Mouse (Mus musculus) left cerebral cortex, postnatal 36 days (tissue): ENCODE data around the gene Ncaph. TPM values are rescaled to one million over a fixed set of nuclear protein-coding genes. Genes with fewer than 3 reads are reported as not detected.
"Not testable (repeated sequence)": the region's sequence is repeated elsewhere in the genome, so short reads cannot be mapped to it uniquely, and the experiment has no call there.

Source experiments
- DNase-seq, 2 experiments: peaks; one replicate each; pipeline ENCODE4 v3.0.0; 2021 to 2022; ENCODE audit warnings: low spot score in 2 of 2, mixed read lengths in 1 of 2
- intact Hi-C: fragments of 180-260 bp; cut with DNase I; formaldehyde crosslinking; loops from one replicate; pipeline ENCODE4 v1.15.1; 2025
- total RNA-seq, 2 experiments: library from RNA; stranded (reverse); gene quantifications; 2 replicates each; pipeline ENCODE4 v1.2.3; 2021

The Ncaph gene
- total RNA-seq, 2 experiments from 2014 or later: 1.8 to 1.9 TPM

DNA sequence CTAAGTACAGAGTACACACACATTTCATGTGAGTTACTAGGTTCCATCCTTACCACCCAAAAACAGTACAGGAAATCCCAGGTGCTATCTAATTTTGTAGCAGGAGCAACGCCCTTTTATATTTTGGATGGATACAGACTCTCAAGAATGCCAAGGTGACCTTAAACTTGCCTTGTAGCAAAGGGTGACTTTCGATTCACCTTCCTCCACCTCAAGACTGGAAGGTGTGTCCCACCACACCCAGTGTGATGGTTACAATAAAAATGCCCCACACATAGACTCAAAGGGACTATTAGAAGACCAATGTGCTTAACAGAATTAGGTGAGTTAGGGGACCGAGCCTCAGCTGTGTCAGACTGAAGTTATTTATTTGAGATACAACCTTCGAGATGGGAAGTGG lies 24.8 kb downstream of the Ncaph start:
- intact Hi-C loops: no loop called here
- no peak for DNase-seq

DNA sequence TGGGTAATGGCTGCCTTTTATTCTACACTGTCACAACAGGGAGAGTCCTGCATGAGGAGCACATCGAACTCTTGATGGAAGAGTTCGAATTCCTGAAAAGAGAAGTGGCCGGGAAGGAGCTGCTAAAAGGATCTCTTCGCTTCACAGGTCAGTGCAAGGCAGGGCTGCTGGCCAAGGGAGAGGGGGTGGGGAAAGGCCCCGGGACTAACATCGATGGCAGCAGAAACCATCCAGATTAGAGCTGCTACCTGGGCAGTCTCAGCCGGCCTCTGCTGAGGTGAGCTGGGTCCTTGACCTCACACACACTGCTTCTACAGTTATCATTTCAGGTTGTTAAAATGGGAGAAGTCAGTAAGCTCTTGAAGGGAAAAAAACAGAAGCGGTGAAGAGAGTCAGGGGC lies 41.8 kb downstream of the Ncaph start:
- intact Hi-C loops: no loop called here
- DNase-seq: no peak

GRCm38 (mm10) chr2:127090151-127090550 lies 43.6 kb downstream of the Ncaph start:
- DNase-seq, intact Hi-C loops: not testable (repeated sequence)

GRCm38 (mm10) chr2:127086235-127086634 lies 47.5 kb downstream of the Ncaph start:
- DNase-seq: no peak
- intact Hi-C loops: no loop called here

DNA sequence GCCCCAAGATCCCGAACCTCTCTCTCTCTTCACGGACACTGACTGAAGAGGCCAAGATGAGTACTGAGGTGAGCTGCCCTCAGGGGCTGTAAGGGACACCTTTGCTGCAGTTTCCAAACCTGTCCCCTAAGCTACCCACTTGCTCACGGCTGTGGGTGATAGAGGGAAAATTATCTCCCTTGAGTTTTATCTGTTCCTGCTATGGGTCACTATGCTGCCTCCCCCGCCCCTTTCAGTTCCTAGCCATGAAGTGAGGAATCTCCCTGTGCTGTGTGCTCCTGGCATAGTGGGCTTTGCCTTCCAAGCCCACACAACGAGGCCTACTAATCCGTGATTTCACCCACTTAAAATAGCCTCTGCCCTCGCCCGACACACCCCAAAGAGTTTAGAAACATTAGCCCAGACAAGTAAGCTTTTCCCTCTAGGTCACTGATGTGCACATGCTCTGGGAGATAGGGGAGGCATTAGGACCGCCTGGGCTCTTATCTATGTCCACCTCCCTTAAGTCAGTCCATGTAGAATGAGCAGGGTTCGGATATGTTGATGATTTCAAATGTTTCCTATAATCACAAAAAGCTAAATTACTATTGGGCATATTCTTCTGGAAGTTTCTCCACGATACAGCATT lies 53.0 kb downstream of the Ncaph start:
- intact Hi-C loops: no loop called here

DNA sequence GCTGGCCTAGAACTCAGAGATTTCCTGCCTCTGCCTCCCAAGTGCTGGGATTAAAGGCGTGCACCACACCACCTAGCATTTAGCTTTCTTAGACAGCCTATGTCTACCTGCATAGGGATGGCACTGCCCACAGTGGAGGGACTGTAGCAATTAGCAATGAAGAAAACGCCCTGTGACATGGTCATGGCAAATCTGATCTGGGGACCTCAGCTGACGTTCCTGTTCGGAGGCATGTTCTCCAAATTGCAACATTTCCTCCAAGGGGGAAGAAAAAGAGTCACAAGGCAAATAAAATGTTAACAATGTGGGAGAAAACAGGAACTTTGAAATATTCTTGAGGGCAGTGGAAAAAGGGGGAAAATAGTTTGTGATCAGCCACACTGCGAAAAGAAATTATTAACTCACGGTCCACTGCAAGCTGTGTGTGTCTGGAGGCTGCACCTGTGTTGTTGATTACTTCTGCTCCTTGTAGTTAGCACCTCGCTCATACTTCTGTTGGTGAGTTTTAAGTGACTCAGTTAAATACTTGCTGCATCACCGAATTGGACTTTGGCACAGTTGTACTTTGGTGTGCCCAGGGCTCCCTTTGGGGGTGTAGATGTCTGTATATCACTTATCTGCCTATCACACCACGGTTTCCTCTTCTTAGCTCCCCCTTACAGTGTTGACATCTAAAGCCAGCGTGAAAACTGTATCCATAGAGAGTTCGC lies 53.7 kb downstream of the Ncaph start:
- no peak for DNase-seq
- intact Hi-C loops: no loop called here

More for the DNA sequence above, 53.0 kb downstream of the Ncaph start:
- no peak for DNase-seq

DNA sequence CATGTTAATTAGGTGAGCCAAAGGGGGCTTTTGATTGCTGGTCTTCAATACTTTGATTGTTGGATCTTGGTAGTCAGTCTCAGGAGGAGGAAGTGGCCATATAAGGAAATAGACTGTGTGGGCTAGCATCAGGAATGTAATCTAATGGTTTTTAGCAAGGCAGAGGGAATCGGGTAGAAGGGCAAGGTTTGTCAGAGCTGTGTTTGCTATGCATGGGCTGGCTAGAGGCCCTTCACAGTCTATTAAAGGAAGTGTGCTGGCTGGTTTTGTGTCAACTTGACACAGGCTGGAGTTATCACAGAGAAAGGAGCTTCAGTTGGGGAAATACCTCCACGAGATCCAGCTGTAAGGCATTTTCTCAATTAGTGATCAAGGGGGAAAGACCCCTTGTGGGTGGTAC lies 54.7 kb downstream of the Ncaph start:
- intact Hi-C loops, DNase-seq: not testable (repeated sequence)

DNA sequence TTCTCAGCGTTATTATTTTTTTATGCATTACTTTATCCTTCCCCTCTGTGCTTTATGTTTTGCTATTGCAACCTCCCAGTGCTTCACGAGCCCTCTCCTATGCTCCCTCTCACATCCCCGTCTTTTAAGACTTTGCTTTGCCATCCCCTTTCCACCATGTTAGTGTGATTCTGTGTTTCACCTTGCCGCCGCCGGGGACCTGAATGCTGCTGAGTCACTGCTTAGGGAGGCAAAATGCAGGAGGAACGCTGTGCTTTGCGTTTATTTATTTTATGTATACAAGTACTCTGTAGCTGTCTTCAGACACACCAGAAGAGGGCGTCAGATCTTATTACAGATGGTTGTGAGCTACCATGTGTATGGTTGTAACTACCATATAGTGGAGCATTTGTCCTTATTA lies 56.1 kb downstream of the Ncaph start:
- intact Hi-C loops: no loop called here
- no peak for DNase-seq

DNA sequence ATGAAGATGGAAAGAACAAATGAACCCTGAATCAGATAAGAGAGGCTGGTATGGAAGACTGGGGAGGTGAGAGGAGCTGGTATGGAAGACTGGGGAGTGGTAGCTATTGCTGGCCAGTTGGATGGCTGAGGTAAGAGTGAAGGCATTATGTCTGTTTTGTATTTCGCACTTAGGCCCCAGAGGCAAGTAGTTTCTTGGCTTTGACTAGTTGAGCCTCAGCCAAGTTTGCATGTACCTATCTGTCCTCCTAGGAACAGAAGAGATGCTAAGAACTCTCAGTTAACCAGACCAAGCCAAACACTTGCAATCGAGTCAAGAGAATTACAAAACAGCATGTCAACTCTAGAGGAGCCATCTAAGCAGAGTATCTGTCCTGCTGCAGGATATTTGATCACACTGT lies 59.6 kb downstream of the Ncaph start:
- DNase-seq: no peak
- intact Hi-C loops: no loop called here

DNA sequence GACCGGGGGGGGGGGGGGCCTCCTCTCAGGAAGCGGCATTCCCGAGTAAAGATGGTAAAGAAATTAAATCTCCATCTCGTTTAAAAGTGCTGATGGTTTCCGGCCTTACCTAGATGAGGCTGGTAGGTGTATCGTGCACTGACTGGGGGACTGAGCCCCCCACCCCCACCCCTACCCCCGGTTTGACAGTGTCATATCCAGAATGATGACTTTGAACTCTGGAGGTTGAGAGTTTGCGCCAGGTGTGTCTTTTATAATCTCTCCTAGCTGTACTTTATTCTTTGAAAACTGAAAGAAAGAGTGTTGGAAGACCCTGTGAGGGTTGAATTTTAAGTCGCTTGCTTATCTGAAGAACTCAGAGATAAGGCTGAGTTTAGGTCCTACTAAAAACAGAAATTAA lies 62.9 kb downstream of the Ncaph start:
- no peak for DNase-seq
- intact Hi-C loops: no loop called here

- intact Hi-C loops: no loop called here
- DNase-seq: peak; percentile 81 to 86
Observed at GRCm38 (mm10) chr2:127070435-127070841, 63.3 kb downstream of the Ncaph start, which contains the start of gene Blvra. Gene Blvra, plus strand, starts transcription at chr2:127070665.

DNA sequence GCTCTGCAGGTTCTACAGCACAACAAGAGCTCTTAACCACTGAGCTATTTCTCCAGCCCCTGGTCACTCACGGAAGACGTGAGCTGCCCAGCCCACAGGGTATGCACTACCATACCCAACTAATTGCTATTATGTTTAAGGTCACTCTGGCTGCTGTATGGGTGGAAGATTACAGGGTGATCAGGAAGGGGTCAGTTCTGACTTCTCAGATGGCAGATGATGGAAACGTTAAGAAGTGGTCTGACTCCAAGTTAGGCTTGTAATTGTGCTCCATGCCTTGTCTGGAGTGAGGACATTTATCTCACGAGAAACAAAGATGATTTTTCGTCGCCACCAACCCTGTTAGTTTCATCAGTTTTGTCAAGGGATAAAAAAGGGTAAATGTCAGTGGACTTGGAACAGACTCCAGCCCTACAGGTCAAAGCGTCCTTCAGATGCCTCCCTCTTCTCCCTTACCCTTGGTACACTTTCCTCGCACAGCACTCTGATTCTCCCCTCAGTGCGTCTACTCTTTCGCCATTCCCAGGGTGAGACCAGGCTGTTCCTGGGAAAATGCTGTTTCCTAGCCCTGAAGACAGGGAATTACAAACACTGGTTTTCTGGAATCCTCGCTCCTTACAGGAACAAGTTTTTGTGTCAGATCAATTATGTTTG lies 63.8 kb downstream of the Ncaph start:
- DNase-seq: no peak
- intact Hi-C loops: no loop called here

DNA sequence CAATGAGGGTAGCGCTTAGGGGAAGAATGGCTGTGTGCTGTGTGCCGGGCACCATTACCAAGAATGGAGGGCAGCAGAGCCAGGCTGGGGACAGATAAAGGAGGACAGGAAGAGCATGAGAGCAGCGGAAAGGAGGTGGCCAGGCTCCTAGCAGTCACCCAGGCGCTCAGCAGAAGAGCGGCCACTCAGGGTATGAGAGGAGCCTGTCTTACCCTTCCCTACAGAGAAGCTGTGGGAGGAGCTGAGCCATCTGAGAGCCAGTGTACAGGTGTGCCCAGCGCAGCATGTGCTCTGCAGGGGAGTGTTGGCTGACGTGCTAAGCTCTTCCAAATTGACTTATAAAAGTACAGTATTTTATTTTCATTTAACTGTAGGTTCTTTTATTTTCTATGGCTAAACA lies 64.9 kb downstream of the Ncaph start:
- DNase-seq: no peak
- intact Hi-C loops: no loop called here

DNA sequence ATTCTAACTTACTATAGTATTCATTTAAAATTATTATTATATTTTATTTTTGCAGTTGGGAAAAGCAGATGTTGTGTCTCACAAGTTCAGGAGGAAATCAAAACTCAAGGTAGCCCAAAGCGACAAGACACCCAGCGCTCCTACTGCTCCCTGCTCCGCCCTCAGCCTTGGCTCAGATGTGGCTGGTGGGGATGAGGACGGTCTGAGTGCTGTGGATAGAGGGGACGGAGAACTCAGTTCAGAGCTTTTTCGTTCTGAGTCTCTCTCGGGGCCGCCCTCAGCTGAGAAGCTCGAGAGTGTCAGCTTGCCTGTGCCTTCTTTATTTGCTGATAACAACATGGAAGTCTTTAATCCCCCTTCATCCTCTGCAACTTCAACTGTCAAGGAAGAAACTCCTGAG lies 72.3 kb downstream of the Ncaph start:
- intact Hi-C loops: no loop called here

More for the DNA sequence above, 72.3 kb downstream of the Ncaph start:
- no peak for DNase-seq

Other genes with a start within 250 kb of the Ncaph start
- 10 to 100 TPM; 23.7 to 29.2 TPM for gene Sppl2a, start 200.7 kb downstream of the Ncaph start, total RNA-seq
- gene Ap4e1, start 125.2 kb downstream of the Ncaph start, total RNA-seq: 10 to 100 TPM; 10.9 to 16.0 TPM
- 10 to 100 TPM; 27.3 to 28.4 TPM for gene Blvra, start 63.3 kb downstream of the Ncaph start, total RNA-seq
- 1 to 10 TPM; 1.8 to 2.6 TPM for gene Itpripl1, start 9.5 kb upstream of the Ncaph start, total RNA-seq
- gene 1810024B03Rik, start 74.3 kb upstream of the Ncaph start, total RNA-seq: 1 to 10 TPM in 1 of 2 experiments, under 1 TPM in 1; 0.69 to 1.4 TPM
- 10 to 100 TPM; 84.5 to 87.8 TPM for gene Snrnp200, start 74.4 kb upstream of the Ncaph start, total RNA-seq
- gene Ciao1, start 113.9 kb upstream of the Ncaph start, total RNA-seq: 10 to 100 TPM; 77.3 to 90.5 TPM
- gene Tmem127, start 114.0 kb upstream of the Ncaph start, total RNA-seq: 10 to 100 TPM; 74.1 to 87.5 TPM
- gene Stard7, start 136.3 kb upstream of the Ncaph start, total RNA-seq: 100 to 1,000 TPM; 107 to 119 TPM
- 1 to 10 TPM; 1.6 to 2.5 TPM for gene Dusp2, start 202.2 kb upstream of the Ncaph start, total RNA-seq
- gene Astl, start 204.7 kb upstream of the Ncaph start, total RNA-seq: not detected
- under 1 TPM; 0.25 to 0.97 TPM for gene Adra2b, start 229.3 kb upstream of the Ncaph start, total RNA-seq